Mouse (Mus musculus) lung, adult 2 months (tissue): ENCODE results near the gene Nrip3.

Source experiments
- CTCF ChIP-seq: fragments of 200-500 bp; IDR thresholded peaks from 2 replicates; pipeline ENCODE4 v1.5.1; 2011; ENCODE audit warnings: mild to moderate bottlenecking, low read length, control low read depth; ENCODE audit not compliant: insufficient read depth
- POLR2A ChIP-seq: fragments of 200-500 bp; IDR thresholded peaks from 2 replicates; pipeline ENCODE4 v1.6.1; 2011; ENCODE audit warnings: low read depth, mild to moderate bottlenecking, control low read depth, low read length, borderline replicate concordance; ENCODE audit errors: extremely low read depth

- TF ChIP-seq CTCF (no peak), POLR2A (no peak)
Measured at GRCm38 (mm10) chr7:109795564-109795963, 13.7 kb upstream of the Nrip3 start.
